Mouse (Mus musculus) megakaryocyte, embryonic 14.5 days (primary cell): Measurements from ENCODE around the gene Tfb1m. TPM values are rescaled to one million over a fixed set of nuclear protein-coding genes. Genes with fewer than 3 reads are reported as not detected.

Experiments
- H3K27me3 ChIP-seq: replicated peaks from 2 replicates; pipeline ENCODE3; 2012; ENCODE audit warnings: inconsistent platforms
- H3K36me3 ChIP-seq: replicated peaks from 2 replicates; pipeline ENCODE3; 2012; ENCODE audit warnings: low read length, inconsistent platforms, mixed read lengths
- H3K4me1 ChIP-seq: 2 replicates; pipeline ENCODE4 v1.6.1; 2012; ENCODE audit warnings: inconsistent platforms
- H3K4me3 ChIP-seq: replicated peaks from 2 replicates; pipeline ENCODE3; 2012; ENCODE audit warnings: moderate library complexity, mild to moderate bottlenecking, inconsistent platforms
- H3K9me3 ChIP-seq: 2 replicates; pipeline ENCODE4 v1.6.1; 2012; ENCODE audit warnings: inconsistent platforms
- FLI1 ChIP-seq: IDR thresholded peaks from 2 replicates; pipeline ENCODE4 v1.6.1; 2012; ENCODE audit warnings: low read length, inconsistent platforms, mixed read lengths
- GATA1 ChIP-seq: IDR thresholded peaks from 3 replicates; pipeline ENCODE4 v1.6.1; 2012; ENCODE audit warnings: mixed read lengths, low read length, inconsistent platforms, borderline replicate concordance
- polyA plus RNA-seq: library from polyadenylated mRNA; stranded (reverse); fragments of >175 nt; gene quantifications from 2 replicates; pipeline ENCODE4 v1.2.3, GENCODE M21; 2012; ENCODE audit warnings: low replicate concordance; ENCODE audit not compliant: insufficient read depth

The Tfb1m gene
- polyA plus RNA-seq, 1 experiment = 0.53 TPM

DNA sequence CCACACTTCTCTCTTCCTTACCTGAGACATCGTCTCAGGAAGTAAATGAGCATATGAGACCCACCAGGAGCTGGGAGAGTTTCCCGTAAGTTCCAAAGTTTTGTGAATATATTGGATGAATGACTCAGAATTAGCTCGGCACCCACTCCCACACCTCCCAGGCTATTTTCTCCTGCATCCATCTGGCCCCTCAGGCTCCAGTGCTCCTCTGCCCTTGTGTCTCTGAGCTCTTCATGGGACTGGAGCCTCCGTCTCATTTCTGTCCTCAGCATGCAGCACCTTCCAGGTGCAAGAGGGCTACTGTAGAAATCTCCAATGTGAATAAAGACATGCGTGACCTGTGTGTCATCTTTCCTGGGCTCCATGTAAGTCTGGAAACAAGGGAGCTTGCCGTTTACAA lies 85.6 kb downstream of the Tfb1m start:
- Histone ChIP-seq H3K9me3 (no peaks in the 10 kb centered on the region), H3K4me3 (no peak overlapping the region), H3K4me1 (no peaks in the 10 kb centered on the region), H3K36me3 (no peaks in the 10 kb centered on the region), H3K27me3 (peaks cover 5% of the 10 kb centered on the region)
- TF ChIP-seq GATA1 (no peak), FLI1 (no peak)

Other genes with a start within 250 kb of the Tfb1m start
- 0.35 TPM in 1 of 2 replicates, not detected in the other for gene Tiam2, start 231.2 kb downstream of the Tfb1m start, polyA plus RNA-seq
- not detected in 2 replicates for gene Cldn20, start 25.2 kb downstream of the Tfb1m start, polyA plus RNA-seq
- gene Nox3, start 138.5 kb upstream of the Tfb1m start, polyA plus RNA-seq = not detected in 2 replicates